Mouse (Mus musculus) CH12.LX (cell line): Measurements from ENCODE around the gene Pdcd6ip. TPM values are rescaled to one million over a fixed set of nuclear protein-coding genes. Genes with fewer than 3 reads are reported as not detected.
"Not testable (repeated sequence)": the region's sequence is repeated elsewhere in the genome, so short reads cannot be mapped to it uniquely, and the experiment has no call there.

ENCODE experiments used
- DNase-seq: peaks from one replicate; pipeline ENCODE4 v3.0.0-alpha.2; 2013; ENCODE audit errors: extremely low read depth
- H3K27ac ChIP-seq: 2 replicates; pipeline ENCODE4 v1.5.1; 2012; ENCODE audit warnings: low read depth, mild to moderate bottlenecking, control low read depth, moderate library complexity; ENCODE audit not compliant: insufficient read depth
- H3K27me3 ChIP-seq: replicated peaks from 2 replicates; pipeline ENCODE3; 2012; ENCODE audit warnings: inconsistent platforms
- H3K36me3 ChIP-seq, 2 experiments: replicated peaks in 1 of 2; 2 replicates each; pipeline versions ENCODE3 to v1.6.1; 2012; ENCODE audit warnings: inconsistent platforms in 1 of 2, low read length in 1 of 2, mild to moderate bottlenecking in 1 of 2, mixed read lengths in 1 of 2, moderate library complexity in 1 of 2; ENCODE audit not compliant: control insufficient read depth in 1 of 2, insufficient read depth in 1 of 2
- H3K4me1 ChIP-seq, 2 experiments: 2 replicates each; pipeline ENCODE4 v1.6.1; 2012; ENCODE audit warnings: inconsistent platforms in 1 of 2, moderate library complexity in 1 of 2; ENCODE audit not compliant: insufficient read depth in 2 of 2, control insufficient read depth in 1 of 2
- H3K4me2 ChIP-seq: 2 replicates; pipeline ENCODE4 v1.6.1; 2012; ENCODE audit warnings: low read depth, mild to moderate bottlenecking, control low read depth; ENCODE audit not compliant: poor library complexity, insufficient read depth, severe bottlenecking
- H3K4me3 ChIP-seq, 3 experiments: fragments of 150-350 bp in 1 of 3; sonication (generic) in 1 of 3; replicated peaks in 1 of 3; 2 replicates each; pipeline versions ENCODE3 to v1.5.1; 2011 to 2012; ENCODE audit warnings: low read depth in 2 of 3, low read length in 2 of 3, mild to moderate bottlenecking in 2 of 3, moderate library complexity in 2 of 3, control low read depth in 1 of 3, improper control_type of control experiment in 1 of 3, inconsistent platforms in 1 of 3, mixed read lengths in 1 of 3; ENCODE audit not compliant: poor library complexity in 1 of 3
- H3K79me2 ChIP-seq: replicated peaks from 2 replicates; pipeline ENCODE4 v1.6.1; 2012; ENCODE audit warnings: mild to moderate bottlenecking, moderate library complexity; ENCODE audit not compliant: control insufficient read depth, poor library complexity, insufficient read depth, severe bottlenecking; ENCODE audit errors: extremely low read depth
- H3K9ac ChIP-seq: 2 replicates; pipeline ENCODE4 v1.6.1; 2012; ENCODE audit warnings: low read depth, mild to moderate bottlenecking, control low read depth, moderate library complexity; ENCODE audit not compliant: insufficient read depth
- H3K9me3 ChIP-seq: replicated peaks from 2 replicates; pipeline ENCODE3; 2012; ENCODE audit warnings: low read length, inconsistent platforms, mixed read lengths
- CHD1 ChIP-seq: IDR thresholded peaks from 2 replicates; pipeline ENCODE4 v1.6.1; 2012; ENCODE audit warnings: low read depth, low read length, improper control_type of control experiment, inconsistent platforms
- CHD2 ChIP-seq: IDR thresholded peaks from 2 replicates; pipeline ENCODE4 v1.6.1; 2011; ENCODE audit warnings: low read length, improper control_type of control experiment
- CTCF ChIP-seq, 2 experiments: IDR thresholded peaks in 1 of 2; conservative IDR thresholded peaks in 1 of 2; 2 replicates each; pipeline ENCODE4 v1.5.1; 2011 to 2012; ENCODE audit warnings: low read depth in 2 of 2, low read length in 2 of 2, improper control_type of control experiment in 1 of 2, inconsistent platforms in 1 of 2, mild to moderate bottlenecking in 1 of 2, moderate library complexity in 1 of 2
- HCFC1 ChIP-seq: IDR thresholded peaks from 2 replicates; pipeline ENCODE4 v1.6.1; 2012; ENCODE audit warnings: low read depth, mild to moderate bottlenecking, inconsistent platforms, low read length, improper control_type of control experiment
- MAZ ChIP-seq: IDR thresholded peaks from 2 replicates; pipeline ENCODE4 v1.6.1; 2012; ENCODE audit warnings: low read depth, mild to moderate bottlenecking, inconsistent platforms, low read length, improper control_type of control experiment, moderate library complexity
- MEF2A ChIP-seq: IDR thresholded peaks from 2 replicates; pipeline ENCODE4 v1.6.1; 2014; ENCODE audit warnings: low read depth, mild to moderate bottlenecking, inconsistent platforms, low read length, improper control_type of control experiment, borderline replicate concordance
- MXI1 ChIP-seq: IDR thresholded peaks from 2 replicates; pipeline ENCODE4 v1.6.1; 2011; ENCODE audit warnings: mild to moderate bottlenecking, low read depth, low read length, improper control_type of control experiment
- NELFE ChIP-seq: IDR thresholded peaks from 2 replicates; pipeline ENCODE4 v1.6.1; 2011; ENCODE audit warnings: low read depth, low read length, improper control_type of control experiment
- POLR2A ChIP-seq: IDR thresholded peaks from 2 replicates; pipeline ENCODE4 v1.6.1; 2011; ENCODE audit warnings: low read depth, mild to moderate bottlenecking, improper control_type of control experiment, low read length
- RAD21 ChIP-seq: IDR thresholded peaks from 2 replicates; pipeline ENCODE4 v1.6.1; 2011; ENCODE audit warnings: low read depth, mild to moderate bottlenecking, low read length, improper control_type of control experiment, moderate library complexity
- SIN3A ChIP-seq: IDR thresholded peaks from 2 replicates; pipeline ENCODE4 v1.6.1; 2012; ENCODE audit warnings: low read length, improper control_type of control experiment, inconsistent platforms
- TBP ChIP-seq: conservative IDR thresholded peaks from 2 replicates; pipeline ENCODE4 v1.6.1; 2011; ENCODE audit warnings: low read depth, low read length, improper control_type of control experiment
- TCF12 ChIP-seq: IDR thresholded peaks from 2 replicates; pipeline ENCODE4 v1.6.1; 2014; ENCODE audit warnings: low read depth, mild to moderate bottlenecking, inconsistent platforms, low read length, improper control_type of control experiment
- ZC3H11A ChIP-seq: IDR thresholded peaks from 2 replicates; pipeline ENCODE4 v1.6.1; 2012; ENCODE audit warnings: low read depth, mild to moderate bottlenecking, inconsistent platforms, low read length, improper control_type of control experiment
- ZNF384 ChIP-seq: IDR thresholded peaks from 2 replicates; pipeline ENCODE4 v1.6.1; 2012; ENCODE audit warnings: low read depth, low read length, improper control_type of control experiment, inconsistent platforms
- dilution Hi-C: fragments of 300-500 bp; cut with MboI; formaldehyde crosslinking; loops from 2 replicates; pipeline ENCODE4 v1.14.3; 2020; ENCODE audit warnings: low sequenced_read_pairs; ENCODE audit not compliant: extremely low pct_unique_long_range_greater_than_20kb, extremely low pct_ligation_motif_present
- in situ Hi-C: fragments of 300-500 bp; cut with MboI; formaldehyde crosslinking; loops from 3 replicates; pipeline ENCODE4 v1.14.3; 2019; ENCODE audit warnings: low sequenced_read_pairs, low pct_ligation_motif_present, low pct_unique_long_range_greater_than_20kb, mixed read lengths
- polyA plus RNA-seq: library from polyadenylated mRNA; unstranded; fragments of >175 nt; gene quantifications from 2 replicates; pipeline ENCODE4 v1.2.1, GENCODE M21; 2012; ENCODE audit warnings: low read depth; ENCODE audit not compliant: insufficient read length
- total RNA-seq, 2 experiments: library from RNA; depleted of rRNA; stranded (reverse); fragments of 300-350 nt in 1 of 2; fragments of >200 nt in 1 of 2; gene quantifications; 2 replicates each; pipeline ENCODE4 v1.2.3; 2012 to 2014

Gene Pdcd6ip
- total and polyA plus RNA-seq, 3 experiments: 23.3 to 75.6 (median 29.5) TPM

DNA sequence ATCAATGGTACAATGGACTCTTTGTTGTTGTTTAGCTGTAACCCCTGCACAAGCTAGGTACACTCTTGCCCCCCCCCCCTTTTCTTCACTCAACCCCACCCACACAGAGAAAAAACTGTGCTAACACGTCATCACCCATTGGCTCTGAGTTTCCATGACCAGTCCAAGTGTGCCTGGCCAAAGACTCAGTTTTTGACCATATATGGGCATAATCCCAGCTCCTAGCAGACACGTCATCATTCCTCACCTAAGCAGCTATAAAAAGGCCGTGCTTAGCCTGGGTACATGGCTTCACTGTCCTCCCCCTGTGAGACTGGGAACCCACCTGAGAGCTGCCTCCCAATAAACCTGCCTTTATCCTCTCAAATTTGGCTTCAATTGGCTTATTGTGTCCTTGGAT is 18.1 kb upstream of the Pdcd6ip start:
- in situ Hi-C loops: loop anchor here (25.0 kb wide), 1 partner anchor 361 kb away; no protein-coding TSS in a partner anchor
- H3K27me3 ChIP-seq: no peaks in the 10 kb centered on the region
- H3K79me2 ChIP-seq: no peaks in the 10 kb centered on the region
- H3K4me2 ChIP-seq: no peak overlapping the region
- no peak overlapping the region for H3K4me3 ChIP-seq
- no peak overlapping the region for H3K27ac ChIP-seq
- no peak for TF ChIP-seq CTCF (conservative IDR thresholded peaks at IDR 0.05 in 1 of 2, IDR thresholded peaks at IDR 0.05 in 1 of 2; ENCODE audit: low read depth in 2 of 2, low read length in 2 of 2)
- no peak for TF ChIP-seq TBP
- TF ChIP-seq MEF2A: no peak
- no peak for TF ChIP-seq HCFC1
- TF ChIP-seq SIN3A: no peak
- no peak for TF ChIP-seq CHD1
- TF ChIP-seq MXI1: no peak
- TF ChIP-seq TCF12: no peak
- no peak for TF ChIP-seq MAZ
- TF ChIP-seq POLR2A: no peak
- TF ChIP-seq NELFE: no peak
- dilution Hi-C loops: no loop called here
- peaks cover 0 to 7% of the 10 kb centered on the region in 2 experiments; a peak in 2 of 4 replicates for H3K4me1 ChIP-seq
- H3K9ac ChIP-seq: no peak overlapping the region
- no peaks in the 10 kb centered on the region for H3K9me3 ChIP-seq
- H3K36me3 ChIP-seq: no peaks in the 10 kb centered on the region
- DNase-seq: no peak

DNA sequence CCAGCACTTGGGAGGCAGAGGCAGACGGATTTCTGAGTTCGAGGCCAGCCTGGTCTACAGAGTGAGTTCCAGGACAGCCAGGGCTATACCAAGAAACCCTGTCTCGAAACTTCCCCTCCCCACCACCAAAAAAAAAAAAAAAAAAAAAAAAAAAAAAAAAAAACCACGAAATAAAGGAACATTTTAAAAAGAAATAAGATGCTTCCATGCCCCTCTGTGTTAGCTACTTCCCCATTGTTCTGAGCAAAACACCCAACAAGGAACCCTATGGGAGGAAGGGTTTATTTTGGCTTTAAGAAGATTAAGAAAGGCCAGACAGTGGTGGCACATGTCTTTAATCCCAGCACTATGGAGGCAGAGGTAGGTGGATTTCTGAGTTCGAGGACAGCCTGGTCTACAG is 17.6 kb upstream of the Pdcd6ip start:
- H3K4me2 ChIP-seq, H3K27ac ChIP-seq, H3K79me2 ChIP-seq, H3K9me3 ChIP-seq, H3K4me1 ChIP-seq, H3K9ac ChIP-seq, H3K4me3 ChIP-seq, H3K36me3 ChIP-seq, DNase-seq, H3K27me3 ChIP-seq, dilution Hi-C loops: not testable (repeated sequence)
- in situ Hi-C loops: loop anchor here (25.0 kb wide), 1 partner anchor 362 kb away; no protein-coding TSS in a partner anchor
- TF ChIP-seq ZNF384: peak; percentile 56

DNA sequence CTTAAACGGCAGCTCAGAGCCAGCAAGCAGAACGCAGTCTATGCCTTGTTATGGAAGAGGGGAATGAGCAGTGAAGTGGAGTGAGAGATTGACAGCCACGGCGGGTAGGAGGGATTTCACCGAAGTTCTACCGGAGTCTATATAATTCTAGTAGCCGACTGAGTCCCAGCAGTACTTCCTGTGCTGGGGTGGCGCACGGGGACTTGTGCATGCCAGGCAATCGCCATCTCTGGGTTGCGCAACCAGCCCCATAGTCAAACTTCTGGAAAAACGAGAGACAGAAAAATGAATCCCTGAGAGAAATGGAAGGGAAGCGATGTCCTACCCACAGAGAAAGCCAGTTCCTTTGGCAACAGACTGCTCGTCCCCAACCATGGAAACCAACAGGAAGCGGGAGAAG is 16.6 kb upstream of the Pdcd6ip start:
- Histone ChIP-seq H3K9ac (no peak overlapping the region), H3K4me1 (peaks cover 0 to 7% of the 10 kb centered on the region in 2 experiments; a peak in 2 of 4 replicates), H3K79me2 (no peaks in the 10 kb centered on the region), H3K27ac (no peak overlapping the region), H3K27me3 (no peaks in the 10 kb centered on the region), H3K4me3 (no peak overlapping the region), H3K9me3 (no peaks in the 10 kb centered on the region), H3K36me3 (no peaks in the 10 kb centered on the region), H3K4me2 (no peak overlapping the region)
- dilution Hi-C loops: no loop called here
- no peak for DNase-seq
- in situ Hi-C loops: loop anchor here (25.0 kb wide), 1 partner anchor 363 kb away; no protein-coding TSS in a partner anchor
- TF ChIP-seq ZC3H11A (no peak), RAD21 (no peak), CHD2 (no peak)
